Comparison of ENCODE assay signal across 9 mouse cellular contexts in genomic region chr10:125786880-125787337, GRCm38 (mm10).
DNase-seq lines count a peak whose midpoint lies in the region; ATAC-seq and TF ChIP-seq lines count a peak whose summit lies in the region.
"Had no signal": no experiment of that assay in that cellular context is flagged by ENCODE, and none has a peak within 500 bp of the region (broad histone marks: within the 10 kb centered on the region; RNA-seq: fewer than 3 reads in every experiment).

No protein-coding gene starts in this region.

- peak; percentile 40 to 43 for DNase-seq in cerebellum, postnatal 14 days
- no peak for DNase-seq in cerebellum, adult 11 months
- DNase-seq in right cerebral cortex, postnatal 4 days: peak; percentile 29
- no peak for DNase-seq in right cerebral cortex, adult 18-20 months
- DNase-seq in neural tube, embryonic 11.5 days (ENCODE audit: low spot score): peak; percentile 81
- no peak for DNase-seq in frontal cortex, postnatal 10 days (ENCODE audit: low spot score in 2 of 2)
- DNase-seq in natural killer cell, adult 2 months (ENCODE audit: low spot score in 2 of 2): no peak

- TF ChIP-seq CTCF in intestine, postnatal 0 days (IDR thresholded peaks at IDR 0.05; ENCODE audit: low read depth): no peak

- no peak for ATAC-seq in intestine, postnatal 0 days
- peak; percentile 61; the same call in 1 of the 2 replicates for ATAC-seq in neural tube, embryonic 11.5 days (ENCODE audit: insufficient read depth, low FRiP score, low TSS enrichment)

- no peaks in the 10 kb centered on the region for H3K27me3 ChIP-seq in intestine, postnatal 0 days (replicated peaks; ENCODE audit: control insufficient read depth, insufficient read depth, low read length)
- no peaks in the 10 kb centered on the region for H3K27me3 ChIP-seq in neural tube, embryonic 11.5 days (ENCODE audit: control insufficient read depth, insufficient read depth, low read length)

- peak overlapping the region; percentile 11; the same call in 1 of the 2 replicates for H3K4me3 ChIP-seq in intestine, postnatal 0 days (ENCODE audit: low read depth, low read length)
- no peak overlapping the region for H3K4me3 ChIP-seq in neural tube, embryonic 11.5 days (ENCODE audit: low read depth, low read length)
- H3K4me3 ChIP-seq: erythroblast, embryonic 14.5 days had no signal

- H3K4me2 ChIP-seq in intestine, postnatal 0 days (replicated peaks; ENCODE audit: low read depth): peak overlapping the region; percentile 49
- peak overlapping the region; percentile 41 for H3K4me2 ChIP-seq in neural tube, embryonic 11.5 days (ENCODE audit: low read depth)

- no peaks in the 10 kb centered on the region for H3K36me3 ChIP-seq in intestine, postnatal 0 days (ENCODE audit: control insufficient read depth, insufficient read depth)
- no peaks in the 10 kb centered on the region for H3K36me3 ChIP-seq in neural tube, embryonic 11.5 days (ENCODE audit: control insufficient read depth, insufficient read depth, low read length)

- H3K4me1 ChIP-seq in intestine, postnatal 0 days (replicated peaks; ENCODE audit: control insufficient read depth, insufficient read depth, low read length): peaks cover 4% of the 10 kb centered on the region; the same call in 1 of the 2 replicates
- peaks cover 9% of the 10 kb centered on the region for H3K4me1 ChIP-seq in neural tube, embryonic 11.5 days (ENCODE audit: control insufficient read depth, insufficient read depth, low read length)

- no peak overlapping the region for H3K9ac ChIP-seq in intestine, postnatal 0 days (ENCODE audit: low read depth, low read length)
- H3K9ac ChIP-seq in neural tube, embryonic 11.5 days (ENCODE audit: low read length): peak overlapping the region; percentile 30

- H3K9me3 ChIP-seq in intestine, postnatal 0 days (ENCODE audit: control insufficient read depth): no peaks in the 10 kb centered on the region
- H3K9me3 ChIP-seq in neural tube, embryonic 11.5 days (ENCODE audit: control insufficient read depth, low read length): no peaks in the 10 kb centered on the region

- WGBS in intestine, postnatal 0 days: 28% methylated on average over 17 of the region's 17 CpGs
- under 1% methylated on average over 17 of the region's 17 CpGs for WGBS in neural tube, embryonic 11.5 days

- peak overlapping the region; percentile 28; the same call in 1 of the 2 replicates for H3K27ac ChIP-seq in intestine, postnatal 0 days (ENCODE audit: low read depth, low read length)
- H3K27ac ChIP-seq in neural tube, embryonic 11.5 days (ENCODE audit: low read depth, low read length): 0 out of 2 replicates have a peak overlapping the region, but pooled peaks have one; percentile 29

Comparison
In these comparisons a context has a peak if more than half of its experiments do, and no peak if none do; other contexts are left out.
1. DNase-seq: peak in cerebellum, postnatal 14 days (2 of 2), right cerebral cortex, postnatal 4 days (single experiment) and neural tube, embryonic 11.5 days (single experiment); none in cerebellum, adult 11 months (single experiment), right cerebral cortex, adult 18-20 months (single experiment), frontal cortex, postnatal 10 days (0 of 2) and natural killer cell, adult 2 months (0 of 2).